Mouse (Mus musculus) thymus, postnatal 14 days (tissue): ENCODE measurements around the gene Wdsub1.

Experiments used
- DNase-seq: peaks from one replicate; pipeline ENCODE4 v3.0.0; 2021

The Wdsub1 gene

DNA sequence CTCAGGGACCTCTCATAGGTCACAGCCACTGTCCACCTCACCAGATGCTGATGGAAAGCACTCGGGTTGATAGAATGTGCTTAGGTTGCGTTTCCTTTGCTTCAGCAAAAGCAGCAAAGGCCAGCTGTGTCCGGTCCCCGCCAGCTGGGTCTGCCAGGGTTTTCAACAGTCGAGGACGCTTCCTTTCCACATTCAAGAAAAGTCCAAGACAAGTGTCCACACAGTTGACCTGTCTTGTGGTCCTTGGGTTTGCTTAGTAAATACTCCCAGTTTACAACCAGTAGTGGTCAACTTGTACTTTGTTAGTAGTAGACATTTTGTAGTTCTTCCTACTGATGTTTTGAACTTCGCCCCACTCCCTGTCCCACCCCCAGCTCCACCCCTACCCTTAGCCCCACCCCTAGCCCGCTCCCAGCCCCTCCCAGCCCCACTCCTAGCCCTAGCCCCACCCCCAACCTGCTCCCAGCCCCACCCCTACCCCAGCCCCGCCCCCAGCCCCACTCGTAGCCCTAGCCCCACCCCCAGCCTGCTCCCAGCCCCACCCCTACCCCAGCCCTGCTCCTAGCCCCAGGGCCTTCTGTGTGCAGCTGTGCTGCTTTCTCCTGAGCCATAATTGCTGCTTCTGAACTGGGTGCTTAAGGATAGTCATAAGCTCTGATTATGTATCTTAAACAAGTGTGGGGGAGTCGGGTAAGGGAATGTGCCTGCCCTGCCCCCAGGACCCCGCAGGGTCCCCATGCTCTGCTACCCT is 41.0 kb downstream of the Wdsub1 start:
- peak; percentile 39 for DNase-seq

DNA sequence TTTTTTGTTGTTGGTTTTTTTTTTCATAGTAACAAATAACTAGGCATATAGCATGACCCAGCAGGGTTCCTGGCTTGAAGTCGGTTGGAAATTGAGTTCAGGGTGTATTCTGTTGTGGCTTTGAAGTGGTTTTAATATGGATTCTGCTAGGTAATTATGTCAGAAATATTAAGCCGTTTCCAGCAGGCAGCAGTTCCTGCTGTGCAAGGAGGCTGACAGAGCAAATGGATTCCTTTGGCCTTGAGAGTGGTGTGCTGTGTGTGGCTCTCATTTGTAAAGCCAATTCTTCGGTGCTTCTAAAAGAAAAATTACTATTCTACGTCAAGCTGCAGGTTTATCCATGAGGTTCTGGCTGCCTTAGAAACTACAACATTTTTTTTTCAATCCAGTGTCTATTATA is 42.2 kb downstream of the Wdsub1 start:
- no peak for DNase-seq

DNA sequence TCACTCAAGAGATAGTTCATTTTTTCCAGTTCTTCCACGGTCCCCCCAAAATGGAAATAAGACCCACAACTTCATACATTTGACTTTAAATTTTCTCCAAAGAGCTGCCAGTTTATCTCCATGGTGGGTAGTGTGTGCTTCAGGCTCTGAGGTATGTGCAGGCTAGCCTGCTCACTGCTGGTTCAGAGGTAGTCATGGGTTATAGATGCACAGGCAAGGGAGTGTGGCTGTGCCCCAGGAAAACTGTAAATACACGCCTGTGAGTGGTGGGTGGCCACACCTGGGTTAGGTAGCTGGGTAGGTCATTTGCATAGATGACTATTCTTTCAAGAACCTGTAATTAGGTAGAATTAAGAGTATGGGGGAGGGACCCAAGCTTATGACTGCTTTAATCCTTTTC is 42.6 kb downstream of the Wdsub1 start:
- no peak for DNase-seq

DNA sequence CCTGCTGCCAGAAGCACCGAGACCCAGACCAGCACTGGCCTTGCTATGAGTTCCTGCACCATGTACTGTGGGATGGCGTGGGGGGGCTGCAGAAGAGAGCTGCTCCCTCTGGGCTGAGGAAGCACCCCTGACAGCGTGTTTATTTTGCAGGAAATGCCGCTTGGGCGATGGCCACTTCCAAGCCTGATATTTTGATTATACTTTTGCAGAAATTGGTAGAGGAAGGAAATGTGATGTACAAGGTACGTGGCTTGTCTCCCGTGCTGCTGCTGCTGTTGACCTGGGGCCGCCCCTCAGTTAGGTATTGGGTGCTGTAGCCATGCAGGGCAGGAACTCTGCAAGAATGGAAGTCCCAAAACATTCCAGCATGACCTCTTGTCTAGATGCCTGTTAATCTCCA is 43.6 kb downstream of the Wdsub1 start:
- no peak for DNase-seq

DNA sequence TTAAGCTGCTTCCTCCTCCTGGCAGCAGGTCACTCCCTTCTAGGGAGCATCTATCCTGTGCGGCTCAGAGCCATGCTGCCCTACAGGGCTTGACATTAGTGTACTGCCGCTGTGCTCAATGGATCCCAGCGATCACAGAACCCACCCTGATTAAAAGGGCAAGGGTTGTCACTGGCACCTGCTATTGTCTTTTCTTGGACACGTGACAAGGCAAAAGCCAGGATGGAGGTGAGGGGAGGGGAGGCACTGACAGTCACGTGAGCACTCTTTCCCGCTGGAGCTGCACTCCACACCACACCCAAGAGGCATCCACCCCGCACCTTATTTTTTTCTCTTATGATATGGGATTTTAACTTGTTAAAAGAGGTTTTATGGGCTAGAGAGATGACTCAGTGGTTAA is 50.6 kb downstream of the Wdsub1 start:
- no peak for DNase-seq

DNA sequence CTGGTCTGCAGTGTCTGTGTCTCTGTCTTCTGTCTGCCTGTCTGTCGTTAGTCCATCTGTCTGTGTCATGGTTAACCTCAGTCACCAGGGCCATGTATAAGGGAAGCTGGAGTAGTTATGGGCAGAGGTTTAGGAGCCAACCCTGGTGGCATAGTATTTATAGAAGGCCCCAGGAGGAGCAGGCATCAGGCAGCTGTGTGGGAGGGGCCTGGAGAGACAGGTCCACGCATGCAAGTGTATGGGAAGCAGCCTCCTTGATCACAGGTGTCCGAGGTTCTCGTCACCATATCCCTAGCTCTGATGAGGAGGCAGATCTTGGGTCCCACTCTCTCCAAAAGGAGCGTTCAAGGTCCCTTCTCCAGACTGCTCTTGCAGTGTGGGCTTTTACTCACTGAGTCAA is 51.5 kb downstream of the Wdsub1 start:
- DNase-seq, result no peak

DNA sequence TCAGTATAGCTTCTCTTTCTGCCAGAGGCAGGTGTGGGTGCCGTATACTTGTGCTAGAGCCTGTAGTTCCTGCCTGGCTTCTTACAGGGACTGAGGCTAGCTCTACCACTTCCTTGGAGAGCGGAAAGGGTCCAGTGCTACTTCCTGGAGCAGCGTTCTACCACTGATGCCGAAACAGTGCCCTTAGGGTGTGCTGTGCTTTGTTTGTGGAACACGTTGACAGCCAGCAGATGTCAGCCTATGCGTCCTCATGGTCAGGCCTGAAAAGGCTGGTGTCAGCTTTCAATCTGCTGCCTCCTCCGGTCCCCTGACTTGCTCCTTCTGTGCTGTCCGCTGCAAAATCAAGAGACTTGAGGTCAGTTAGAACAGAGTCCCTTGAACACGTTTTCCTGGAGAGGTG is 52.2 kb downstream of the Wdsub1 start:
- no peak for DNase-seq

DNA sequence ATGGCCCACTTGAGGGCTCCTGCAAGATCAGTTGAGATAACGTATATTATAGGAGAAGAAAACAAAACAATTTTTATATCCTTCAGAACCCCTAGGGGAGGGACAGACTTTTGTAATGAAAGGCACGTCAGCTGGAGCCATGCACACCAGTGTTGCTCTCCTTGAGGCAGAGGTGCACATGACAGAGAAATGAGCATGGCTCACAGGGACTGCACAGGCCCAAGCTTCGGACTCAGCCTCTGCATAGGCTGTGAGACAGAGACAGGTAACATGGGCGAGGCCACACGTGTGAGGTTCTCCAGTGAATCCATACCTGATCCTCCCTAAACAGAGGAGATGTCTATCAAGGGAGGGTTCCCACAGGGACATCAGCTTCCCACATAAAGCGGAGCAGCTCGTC is 52.7 kb downstream of the Wdsub1 start:
- no peak for DNase-seq

DNA sequence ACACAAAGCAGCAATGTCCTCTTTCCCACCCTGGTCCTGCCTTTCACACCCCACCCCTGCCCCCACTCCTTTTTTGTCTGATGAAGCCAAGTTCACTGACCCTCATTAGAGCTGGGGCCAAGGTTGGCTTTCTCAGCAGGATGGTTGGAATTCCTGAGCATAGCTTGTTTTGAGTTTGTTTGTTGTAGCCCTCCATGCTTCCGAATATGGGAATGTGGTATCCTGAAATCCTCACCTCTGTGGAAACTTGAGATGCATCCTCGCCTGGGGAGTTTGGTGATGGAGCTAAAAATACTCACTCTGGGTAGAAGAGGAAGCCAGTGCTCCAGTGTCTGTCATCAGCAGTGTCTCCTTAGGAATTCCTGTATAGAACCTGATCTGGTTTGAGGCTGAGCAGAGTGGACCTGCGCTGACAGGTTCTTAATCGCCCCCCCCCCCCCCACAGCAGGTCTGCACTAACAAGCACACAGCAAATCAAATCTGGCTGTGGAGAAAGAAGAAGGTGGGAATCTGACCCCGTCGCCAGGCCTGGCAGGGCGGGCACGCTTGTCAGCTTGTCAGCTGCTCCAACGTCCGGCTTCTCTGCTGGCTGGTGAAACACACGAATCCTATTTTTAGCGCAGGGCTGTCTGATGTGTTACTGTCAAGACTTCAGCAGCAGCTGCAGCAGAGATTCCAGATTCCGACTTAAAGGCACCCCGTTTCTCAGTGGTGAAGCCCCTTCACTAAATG is 53.4 kb downstream of the Wdsub1 start:
- peak; percentile 63 for DNase-seq

DNA sequence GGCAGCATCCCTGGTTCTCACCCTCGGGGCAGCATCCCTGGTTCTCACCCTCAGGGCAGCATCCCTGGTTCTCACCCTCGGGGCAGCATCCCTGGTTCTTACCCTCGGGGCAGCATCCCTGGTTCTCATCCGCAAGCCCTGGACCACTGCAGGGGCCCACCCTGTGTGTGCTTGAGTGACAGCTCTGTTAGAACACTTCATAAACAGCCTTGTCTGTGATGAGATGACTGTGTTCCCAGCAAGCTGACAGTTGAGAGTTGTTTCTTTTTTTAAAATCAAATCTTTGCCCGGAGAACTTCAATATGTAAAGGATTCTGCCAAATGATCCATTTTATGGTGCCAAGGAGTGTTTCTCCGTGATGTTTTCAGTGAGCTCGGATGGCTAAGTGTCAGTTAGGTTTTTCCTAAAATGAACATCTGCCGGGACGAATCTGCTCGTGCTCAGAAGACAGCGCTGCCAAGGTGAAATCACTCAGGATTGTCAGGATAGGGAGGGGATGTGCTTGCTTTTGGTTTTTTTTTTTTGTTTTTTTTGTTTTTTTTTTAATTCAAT is 54.2 kb downstream of the Wdsub1 start:
- no peak for DNase-seq

DNA sequence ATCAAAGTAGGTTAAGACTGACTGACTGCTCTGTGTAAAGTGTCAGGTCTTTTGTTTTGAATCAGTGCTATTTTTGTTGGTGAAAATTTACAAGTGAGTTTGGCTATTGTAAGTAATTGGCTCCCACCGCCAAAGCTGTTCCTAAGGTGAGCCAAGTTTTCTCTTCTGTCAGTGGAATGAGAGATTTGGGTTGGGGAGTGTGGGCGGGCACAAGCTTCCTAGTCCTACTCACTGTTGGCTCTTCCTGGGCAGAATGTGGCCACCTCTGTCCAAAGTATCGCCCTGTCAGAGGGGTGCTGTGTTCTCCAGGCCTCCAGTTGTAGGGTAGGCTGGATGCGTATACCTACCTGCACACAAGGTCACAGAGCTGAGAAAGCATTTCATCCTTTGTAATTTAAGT is 57.0 kb downstream of the Wdsub1 start:
- no peak for DNase-seq

DNA sequence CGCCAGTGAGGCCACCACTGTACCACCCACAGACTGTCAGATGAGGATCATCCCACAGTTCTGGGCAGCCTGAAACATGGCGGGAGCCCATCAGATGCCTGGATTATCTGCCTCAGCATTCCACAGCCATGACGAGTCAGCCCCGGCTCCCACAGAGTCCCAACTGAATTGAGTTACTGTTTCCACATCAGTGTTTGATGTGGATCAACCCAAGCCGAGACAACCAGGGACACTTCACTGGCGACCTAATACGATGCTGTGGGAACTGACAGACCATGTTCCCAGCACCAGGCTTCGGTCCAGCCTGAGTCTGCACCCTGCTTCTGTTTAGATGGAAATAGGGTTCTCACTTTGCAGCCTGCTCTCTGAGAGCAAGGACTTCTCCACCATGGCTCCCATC is 58.1 kb downstream of the Wdsub1 start:
- no peak for DNase-seq

DNA sequence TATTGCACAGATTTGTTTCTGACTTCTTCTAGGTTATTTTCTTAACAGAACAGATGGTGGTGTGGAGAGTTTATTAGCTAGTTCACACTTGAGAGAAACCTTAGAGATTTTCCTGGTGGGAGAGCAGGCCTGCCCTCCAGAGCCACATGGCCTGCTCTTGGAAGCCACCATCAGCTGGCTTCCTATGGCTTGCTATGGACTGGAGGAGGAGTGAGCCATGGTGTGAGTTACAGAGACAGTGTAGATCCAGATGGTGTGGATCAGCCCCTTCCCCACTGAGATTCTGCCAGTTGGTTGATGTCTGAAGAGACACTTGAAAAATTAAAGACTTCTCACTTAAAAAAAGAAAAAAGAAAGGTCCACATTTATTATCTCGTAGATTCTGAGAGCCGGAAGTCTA is 61.3 kb downstream of the Wdsub1 start:
- DNase-seq, result no peak

DNA sequence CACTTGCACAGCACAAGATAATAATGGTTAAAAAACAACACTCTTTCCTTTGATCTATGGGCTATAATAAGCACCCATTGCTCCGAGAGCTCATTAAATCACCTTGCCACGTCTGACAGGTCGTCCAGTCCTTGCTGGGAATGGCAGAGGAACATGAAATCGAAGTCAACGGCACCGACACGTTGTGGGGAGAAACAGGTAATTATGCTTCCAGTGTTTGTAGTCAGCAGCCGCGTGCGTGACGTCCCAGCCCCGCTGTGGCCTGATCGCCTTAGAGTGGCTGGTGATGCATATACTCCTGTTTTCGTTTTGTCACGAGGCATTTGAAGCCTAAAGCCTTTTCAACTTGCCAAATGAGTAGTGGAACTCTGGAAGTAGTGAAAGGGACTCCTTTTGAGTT is 62.3 kb downstream of the Wdsub1 start:
- no peak for DNase-seq

DNA sequence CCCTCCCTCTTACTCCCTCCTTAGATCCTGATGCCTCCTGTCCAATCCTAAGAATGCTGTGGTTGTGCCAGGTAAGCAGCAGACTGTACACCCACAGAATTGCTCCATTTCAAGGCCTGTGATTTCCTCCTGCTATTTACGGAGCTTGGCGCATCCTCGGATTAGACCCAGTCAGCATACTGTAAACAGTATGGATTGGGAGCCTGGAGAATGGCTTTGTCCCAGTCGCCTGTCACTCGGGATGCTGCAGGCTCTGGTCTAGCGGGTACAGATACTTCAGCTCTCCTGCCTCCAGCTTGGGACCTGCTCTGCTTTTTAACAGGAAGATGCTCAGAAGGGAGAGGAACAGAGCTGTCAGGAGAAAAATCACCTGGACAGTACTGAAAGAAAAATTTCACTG is 63.0 kb downstream of the Wdsub1 start:
- DNase-seq, result no peak

DNA sequence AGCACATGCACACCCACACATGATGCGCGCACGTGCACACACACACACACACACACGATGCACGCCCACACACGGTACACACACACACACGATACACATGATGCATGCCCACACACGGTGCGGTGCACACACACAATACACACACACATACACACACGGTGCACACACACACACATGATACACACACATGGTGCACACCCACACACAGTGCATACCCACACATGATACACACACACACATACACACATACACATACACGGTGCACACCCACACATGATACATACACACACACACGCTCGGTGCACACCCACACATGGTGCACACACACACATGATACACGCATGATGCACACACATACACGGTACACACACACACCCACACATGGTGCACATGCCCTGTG is 63.7 kb downstream of the Wdsub1 start:
- no peak for DNase-seq

DNA sequence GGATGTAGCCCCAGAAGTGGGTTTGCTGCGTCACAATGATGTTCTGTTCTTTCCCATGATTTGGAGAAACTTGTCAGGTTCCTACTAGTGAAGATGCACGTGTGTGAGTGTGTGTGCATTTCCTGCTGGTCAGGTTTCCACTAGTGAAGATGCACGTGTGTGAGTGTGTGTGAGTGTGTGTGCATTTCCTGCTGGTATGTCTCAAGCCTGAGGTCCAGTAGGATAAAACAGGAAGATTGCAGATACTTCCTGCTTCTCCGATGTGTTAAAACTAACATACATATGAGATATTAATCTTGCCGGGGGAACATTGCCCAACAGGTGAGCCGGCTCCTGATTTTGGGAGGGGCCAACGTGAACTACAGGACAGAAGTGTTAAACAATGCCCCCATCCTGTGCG is 67.4 kb downstream of the Wdsub1 start:
- DNase-seq, result no peak

DNA sequence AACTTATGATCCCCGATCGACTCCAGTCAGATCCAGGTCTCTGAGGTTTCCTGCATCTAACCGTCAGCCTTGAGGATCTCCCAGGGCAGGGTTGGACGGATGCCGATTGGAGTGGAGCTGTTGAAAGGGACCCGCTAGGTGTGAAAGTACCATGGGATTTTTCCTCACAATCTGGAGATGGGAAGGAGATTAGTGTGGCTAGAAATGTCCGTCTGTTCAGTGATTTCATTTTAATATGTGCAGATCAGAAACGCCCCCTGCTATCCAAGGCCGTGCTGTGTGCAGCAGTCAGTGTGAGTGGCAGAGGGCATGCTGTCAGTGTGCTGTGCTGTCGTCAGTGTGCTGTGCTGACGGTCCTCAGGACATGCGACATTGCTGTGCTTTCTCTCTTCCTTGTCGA is 68.9 kb downstream of the Wdsub1 start:
- DNase-seq, result no peak

DNA sequence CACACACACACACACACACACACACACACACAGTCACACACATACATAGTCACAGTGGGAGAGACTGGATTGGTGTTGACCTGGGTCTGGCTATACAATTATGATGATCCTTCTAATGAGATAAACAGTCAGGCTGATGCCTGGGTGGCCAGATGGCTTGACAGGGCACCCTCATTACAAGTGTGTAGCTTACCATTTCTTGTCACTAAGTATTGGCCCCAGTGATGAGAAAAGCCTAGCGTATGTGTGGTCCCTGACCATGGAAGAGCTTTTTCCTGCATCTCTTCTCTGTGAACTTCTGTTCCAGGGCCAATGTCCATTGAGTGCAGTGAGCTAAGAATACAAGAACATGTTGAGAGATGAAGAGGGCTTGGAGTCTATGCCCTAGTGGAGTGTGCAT is 69.8 kb downstream of the Wdsub1 start:
- DNase-seq, result no peak

DNA sequence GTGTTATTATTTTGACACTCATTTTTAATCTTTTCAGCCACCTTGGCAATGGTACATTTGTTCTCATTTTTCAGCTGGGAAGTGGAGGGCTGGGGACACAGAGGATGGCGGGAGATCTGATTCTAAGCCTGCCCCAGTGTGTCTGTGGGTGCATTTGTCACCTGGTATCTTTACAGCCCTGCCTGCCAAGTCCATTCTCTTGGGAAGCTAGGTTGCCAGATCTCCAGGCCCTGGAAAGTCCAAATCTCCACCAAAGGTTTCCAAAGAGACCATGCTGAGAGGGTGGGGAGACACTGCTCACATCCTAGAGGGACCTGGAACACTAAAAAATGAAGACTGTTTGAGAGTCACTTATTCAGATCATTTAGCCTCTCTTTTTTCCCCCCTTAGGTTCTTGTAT is 71.1 kb downstream of the Wdsub1 start:
- DNase-seq, result no peak

DNA sequence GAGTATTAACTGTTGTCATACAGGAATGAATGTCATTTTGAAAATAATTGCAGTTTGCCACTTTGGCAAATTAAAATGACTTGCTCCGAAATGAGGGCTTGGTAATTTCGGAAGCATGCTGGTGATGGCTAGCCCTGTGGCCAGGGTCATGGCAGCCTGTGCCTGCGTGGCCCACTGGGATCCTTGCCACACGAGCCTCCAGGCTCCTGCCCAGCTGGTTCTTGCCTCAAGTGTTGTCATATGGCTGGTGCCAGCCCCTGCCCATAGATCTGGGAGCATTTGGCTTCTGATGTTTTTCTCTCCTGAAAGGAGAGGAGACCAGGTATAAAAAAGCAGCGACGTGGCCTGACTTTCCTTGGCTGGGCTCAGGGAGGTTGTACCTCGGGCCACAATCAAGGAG is 72.4 kb downstream of the Wdsub1 start:
- no peak for DNase-seq

DNA sequence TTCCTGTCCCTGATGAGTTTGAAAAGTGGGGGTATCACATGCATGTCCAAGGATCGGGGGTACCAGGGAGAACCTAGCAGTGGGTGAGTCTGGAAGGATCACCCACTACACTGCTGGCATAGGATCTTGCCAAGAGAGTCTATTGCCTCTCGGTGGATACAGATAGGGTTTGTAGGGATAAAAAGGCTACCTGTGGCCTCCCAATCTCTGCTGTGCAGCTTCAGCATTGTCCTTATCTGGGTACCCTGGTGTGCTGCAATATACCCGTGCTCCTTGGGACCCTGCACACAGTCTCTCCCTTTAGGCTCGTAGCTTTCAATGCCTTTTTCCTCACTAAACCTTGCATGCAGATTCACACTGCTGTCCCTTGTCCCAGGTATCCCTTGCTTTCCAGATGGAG is 73.8 kb downstream of the Wdsub1 start:
- no peak for DNase-seq

DNA sequence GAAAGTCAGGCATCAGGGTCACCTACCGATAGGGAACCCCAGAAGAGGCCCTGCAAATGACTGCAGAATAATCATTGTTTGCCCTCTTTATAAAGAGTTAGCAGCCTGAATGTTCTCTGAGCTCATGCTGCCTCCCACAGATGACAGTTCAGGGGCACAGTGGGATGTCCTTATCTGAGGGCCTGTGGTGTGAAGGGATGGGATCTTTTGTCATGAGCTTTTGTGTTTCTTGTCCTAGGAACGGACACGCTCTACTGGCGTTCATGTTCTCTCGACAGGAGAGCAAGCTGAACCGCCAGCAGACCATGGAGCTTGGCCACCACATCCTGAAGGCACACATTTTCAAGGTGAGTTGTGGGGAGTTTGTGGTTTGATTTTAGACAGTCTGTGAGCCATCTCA is 76.4 kb downstream of the Wdsub1 start:
- no peak for DNase-seq

DNA sequence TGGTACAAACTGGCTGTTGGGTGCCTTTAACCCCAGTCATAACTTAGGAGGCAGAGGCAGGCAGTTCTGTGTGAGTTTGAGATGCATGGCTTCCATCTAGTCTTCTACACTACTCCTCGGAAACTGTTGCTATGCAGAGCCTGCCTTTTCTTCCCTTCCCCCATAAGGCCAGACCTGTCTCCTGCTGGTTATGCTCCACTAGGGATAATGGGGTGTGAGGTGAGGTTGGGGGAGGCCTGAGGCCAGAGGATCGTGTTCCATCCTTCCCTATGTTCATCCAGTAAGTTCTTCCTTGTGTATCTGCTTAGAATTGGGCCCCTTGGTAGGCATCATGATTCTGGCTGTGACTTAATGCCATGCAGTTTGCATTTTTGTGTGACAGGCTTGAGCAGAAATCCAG is 76.8 kb downstream of the Wdsub1 start:
- DNase-seq, result no peak
